8 mouse cellular contexts compared by ENCODE assay signal in genomic region chr13:67483625-67484423, GRCm38 (mm10). TPM values are rescaled to one million over a fixed set of nuclear protein-coding genes. Genes with fewer than 3 reads are reported as not detected.
DNase-seq lines count a peak whose midpoint lies in the region; ATAC-seq lines count a peak whose summit lies in the region.

Gene Zfp874b, minus strand, starts transcription at chr13:67484258.

- peak; percentile 98 for ATAC-seq in CD4-positive, CD25-positive, alpha-beta regulatory T cell, adult 4 months
- peak; percentile 91 for ATAC-seq in heart, embryonic 14.5 days (ENCODE audit: insufficient number of reproducible peaks, insufficient read depth, low FRiP score, low read depth)
- ATAC-seq in liver, embryonic 13.5 days (ENCODE audit: low read depth), result peak; percentile 94
- peak; percentile 92 for ATAC-seq in stomach, embryonic 16.5 days (ENCODE audit: insufficient read depth, low FRiP score)

- no peaks in the 10 kb centered on the region for H3K27me3 ChIP-seq in heart, embryonic 14.5 days (ENCODE audit: control insufficient read depth, insufficient read depth, low read length)
- H3K27me3 ChIP-seq in liver, embryonic 13.5 days, result no peaks in the 10 kb centered on the region
- H3K27me3 ChIP-seq in stomach, embryonic 16.5 days (ENCODE audit: control insufficient read depth, insufficient read depth, low read length), result no peaks in the 10 kb centered on the region

- H3K9ac ChIP-seq in heart, embryonic 14.5 days (ENCODE audit: low read length), result peak within 1 kb of the TSS; percentile 76
- H3K9ac ChIP-seq in liver, embryonic 13.5 days, result peak within 1 kb of the TSS; percentile 79
- peak within 1 kb of the TSS; percentile 78 for H3K9ac ChIP-seq in stomach, embryonic 16.5 days (ENCODE audit: low read length)

- DNase-seq in c-Kit-negative CD71-positive TER-119-positive erythroid progenitor cells, embryonic 14.5 days (ENCODE audit: low read depth, low spot score), result peak; percentile 82
- DNase-seq in fibroblast of lung, adult 2 months (ENCODE audit: low read depth), result peak; percentile 89
- peak; percentile 94 for DNase-seq in kidney, postnatal 14 days
- peak; percentile 79 for DNase-seq in liver, embryonic 13.5 days
- DNase-seq in neural tube, embryonic 10.5 days (ENCODE audit: extremely low spot score, low spot score), result peak; percentile 72

- peak within 1 kb of the TSS; percentile 40 to 58 for H3K27ac ChIP-seq in heart, embryonic 14.5 days (replicated peaks in 1 of 2; ENCODE audit: control insufficient read depth in 1 of 2, insufficient read depth in 1 of 2, low read depth in 2 of 2, low read length in 2 of 2)
- peak within 1 kb of the TSS; percentile 87 for H3K27ac ChIP-seq in liver, embryonic 13.5 days
- H3K27ac ChIP-seq in stomach, embryonic 16.5 days (ENCODE audit: low read length), result peak within 1 kb of the TSS; percentile 16; the same call in 1 of the 2 replicates

- no peaks in the 10 kb centered on the region for H3K9me3 ChIP-seq in heart, embryonic 14.5 days (ENCODE audit: control insufficient read depth, low read length)
- H3K9me3 ChIP-seq in liver, embryonic 13.5 days (replicated peaks), result no peaks in the 10 kb centered on the region
- no peaks in the 10 kb centered on the region for H3K9me3 ChIP-seq in stomach, embryonic 16.5 days (replicated peaks; ENCODE audit: control insufficient read depth, low read length)

- peaks cover 0 to 6% of the 10 kb centered on the region in 2 experiments; a peak in 1 of 4 replicates for H3K4me1 ChIP-seq in heart, embryonic 14.5 days (ENCODE audit: control insufficient read depth in 2 of 2, insufficient read depth in 2 of 2, low read length in 2 of 2)
- peaks cover 21% of the 10 kb centered on the region for H3K4me1 ChIP-seq in liver, embryonic 13.5 days (replicated peaks)
- peaks cover 4% of the 10 kb centered on the region for H3K4me1 ChIP-seq in stomach, embryonic 16.5 days (ENCODE audit: control insufficient read depth, insufficient read depth, low read length)

- peak within 1 kb of the TSS; percentile 87 for H3K4me2 ChIP-seq in heart, embryonic 14.5 days (ENCODE audit: low read length)
- H3K4me2 ChIP-seq in liver, embryonic 13.5 days, result peak within 1 kb of the TSS; percentile 76
- peak within 1 kb of the TSS; percentile 60 for H3K4me2 ChIP-seq in stomach, embryonic 16.5 days (ENCODE audit: low read depth, low read length)

- 2% methylated on average over 20 of the region's 20 CpGs for whole genome bisulfite sequencing in heart, embryonic 14.5 days
- WGBS in liver, embryonic 13.5 days (ENCODE audit: insufficient replicate concordance), result 2% methylated on average over 20 of the region's 20 CpGs
- WGBS in stomach, embryonic 16.5 days, result 3% methylated on average over 20 of the region's 20 CpGs

- H3K4me3 ChIP-seq in heart, embryonic 14.5 days (ENCODE audit: control insufficient read depth in 1 of 2, insufficient read depth in 1 of 2, low read depth in 1 of 2, low read length in 2 of 2), result peak within 1 kb of the TSS; percentile 69 to 80
- H3K4me3 ChIP-seq in liver, embryonic 13.5 days (replicated peaks), result peak within 1 kb of the TSS; percentile 75
- H3K4me3 ChIP-seq in stomach, embryonic 16.5 days (replicated peaks; ENCODE audit: low read length), result peak within 1 kb of the TSS; percentile 63

- H3K36me3 ChIP-seq in heart, embryonic 14.5 days (ENCODE audit: control insufficient read depth, insufficient read depth, low read length), result 0 out of 2 replicates have a peak, but pooled peaks cover 12% of the 10 kb centered on the region
- H3K36me3 ChIP-seq in liver, embryonic 13.5 days, result no peaks in the 10 kb centered on the region
- peaks cover 3% of the 10 kb centered on the region; the same call in 1 of the 2 replicates for H3K36me3 ChIP-seq in stomach, embryonic 16.5 days (ENCODE audit: control insufficient read depth, insufficient read depth, low read length)

RNA-seq across cellular contexts. Expression of gene Zfp874b, which starts in this region (rescaled TPM):
- 10 to 100 TPM; 15.5 TPM for polyA plus RNA-seq in CD4-positive, CD25-positive, alpha-beta regulatory T cell, adult 4 months (2017; shearing (Covaris generic))
- 2.3 and 2.6 TPM in 2 replicates for polyA plus RNA-seq in heart, embryonic 14.5 days (2014; fragmentation: Nextera tagmentation; extraction: Ambion mirVana)
- 3.3 and 3.8 TPM in 2 replicates for polyA plus RNA-seq in liver, embryonic 13.5 days (2015; fragmentation: Nextera tagmentation; extraction: Ambion mirVana)
- 2.8 and 2.9 TPM in 2 replicates for polyA plus RNA-seq in stomach, embryonic 16.5 days (2015; fragmentation: Nextera tagmentation; extraction: Ambion mirVana)

Comparison
In these comparisons a context has a peak if more than half of its experiments do, and no peak if none do; other contexts are left out.
1. Peak in every context shown above with its lines: DNase-seq, ATAC-seq, H3K4me3 ChIP-seq and H3K27ac ChIP-seq.
2. H3K27ac ChIP-seq: peak in every context shown above with its lines; median percentile 87 in liver, embryonic 13.5 days; 49 in heart, embryonic 14.5 days; 16 in stomach, embryonic 16.5 days.